Mouse (Mus musculus) hindbrain, embryonic 11.5 days (tissue): ENCODE data around the gene Ndfip2. TPM values are rescaled to one million over a fixed set of nuclear protein-coding genes. Genes with fewer than 3 reads are reported as not detected.

Source experiments
- ATAC-seq: fragments of 200-750 bp; cut with Nextera tagmentation; 2 replicates; pipeline ENCODE4 v1.8.0; 2017; ENCODE audit warnings: mild to moderate bottlenecking, moderate TSS enrichment, moderate library complexity; ENCODE audit not compliant: low FRiP score
- DNase-seq: peaks from one replicate; pipeline ENCODE4 v3.0.0-alpha.2; 2015; ENCODE audit warnings: low spot score
- H3K27ac ChIP-seq: fragments of 300-500 bp; sonication (generic); 2 replicates; pipeline ENCODE4 v1.5.1; 2014; ENCODE audit warnings: mild to moderate bottlenecking, low read depth, low read length
- H3K27me3 ChIP-seq: fragments of 300-500 bp; sonication (generic); 2 replicates; pipeline ENCODE4 v1.6.1; 2014; ENCODE audit warnings: mild to moderate bottlenecking, low read length, moderate library complexity, mixed read lengths; ENCODE audit not compliant: control insufficient read depth, insufficient read depth
- H3K36me3 ChIP-seq: fragments of 300-500 bp; sonication (generic); 2 replicates; pipeline ENCODE4 v1.6.1; 2014; ENCODE audit warnings: mild to moderate bottlenecking, low read length, moderate library complexity, mixed read lengths; ENCODE audit not compliant: control insufficient read depth, insufficient read depth
- H3K4me1 ChIP-seq: fragments of 300-500 bp; sonication (generic); replicated peaks from 2 replicates; pipeline ENCODE4 v1.6.1; 2014; ENCODE audit warnings: low read length, mixed read lengths; ENCODE audit not compliant: control insufficient read depth, insufficient read depth
- H3K4me2 ChIP-seq: fragments of 300-500 bp; sonication (generic); replicated peaks from 2 replicates; pipeline ENCODE4 v1.6.1; 2014; ENCODE audit warnings: mild to moderate bottlenecking, low read depth, low read length
- H3K4me3 ChIP-seq: fragments of 300-500 bp; sonication (generic); 2 replicates; pipeline ENCODE4 v1.5.1; 2014; ENCODE audit warnings: low read depth, low read length
- H3K9ac ChIP-seq: fragments of 300-500 bp; sonication (generic); 2 replicates; pipeline ENCODE4 v1.6.1; 2014; ENCODE audit warnings: low read depth, low read length
- H3K9me3 ChIP-seq: fragments of 300-500 bp; sonication (generic); 2 replicates; pipeline ENCODE4 v1.6.1; 2016; ENCODE audit warnings: low read length; ENCODE audit not compliant: control insufficient read depth
- WGBS: fragments of 180-500 bp; shearing (Covaris S2); extraction: QIAGEN DNeasy Blood & Tissue Kit; methylation state at CpG from one replicate; pipeline ENCODE4 v1.1.7; 2014; 5-methylcytosine and 5-hydroxymethylcytosine counted together
- polyA plus RNA-seq: library from polyadenylated mRNA; unstranded; fragments of >200 nt; fragmentation: Nextera tagmentation; extraction: Ambion mirVana; gene quantifications from 2 replicates; pipeline ENCODE4 v1.2.1, GENCODE M21; 2014

Gene Ndfip2
- polyA plus RNA-seq, 1 experiment from 2014 or later = 84.8 TPM

- H3K9me3 ChIP-seq = no peaks in the 10 kb centered on the region
- no peak for DNase-seq
- 88% methylated on average over 6 of the region's 6 CpGs for WGBS
- no peaks in the 10 kb centered on the region for H3K27me3 ChIP-seq
- ATAC-seq = no peak
- H3K36me3 ChIP-seq = no peaks in the 10 kb centered on the region
- no peak overlapping the region for H3K27ac ChIP-seq
- H3K4me3 ChIP-seq = no peak overlapping the region
- H3K4me1 ChIP-seq = no peaks in the 10 kb centered on the region
- no peak overlapping the region for H3K9ac ChIP-seq
- H3K4me2 ChIP-seq = no peak overlapping the region
Measured at GRCm38 (mm10) chr14:105272030-105272429, 13.7 kb downstream of the Ndfip2 start.

- 94% methylated on average over 4 of the region's 4 CpGs for WGBS
Measured at GRCm38 (mm10) chr14:105272539-105272938, 14.2 kb downstream of the Ndfip2 start.

GRCm38 (mm10) chr14:105275196-105275595 is 16.8 kb downstream of the Ndfip2 start:
- 77% methylated on average over 5 of the region's 5 CpGs for WGBS
- H3K36me3 ChIP-seq = no peaks in the 10 kb centered on the region
- ATAC-seq = no peak

More at GRCm38 (mm10) chr14:105272539-105272938, 14.2 kb downstream of the Ndfip2 start:
- DNase-seq (no peak), ATAC-seq (no peak)
- Histone ChIP-seq H3K36me3 (no peaks in the 10 kb centered on the region), H3K4me2 (no peak overlapping the region), H3K4me3 (no peak overlapping the region), H3K4me1 (no peaks in the 10 kb centered on the region), H3K27me3 (no peaks in the 10 kb centered on the region), H3K9me3 (no peaks in the 10 kb centered on the region), H3K9ac (no peak overlapping the region), H3K27ac (no peak overlapping the region)

GRCm38 (mm10) chr14:105277277-105277676 is 18.9 kb downstream of the Ndfip2 start:
- H3K9me3 ChIP-seq = no peaks in the 10 kb centered on the region
- H3K4me2 ChIP-seq = no peak overlapping the region
- no peak overlapping the region for H3K27ac ChIP-seq
- no peak for DNase-seq
- WGBS = 70% methylated on average over 5 of the region's 5 CpGs
- no peaks in the 10 kb centered on the region for H3K36me3 ChIP-seq
- no peak overlapping the region for H3K4me3 ChIP-seq
- H3K9ac ChIP-seq = no peak overlapping the region
- H3K4me1 ChIP-seq = no peaks in the 10 kb centered on the region
- no peak for ATAC-seq
- H3K27me3 ChIP-seq = no peaks in the 10 kb centered on the region

More at GRCm38 (mm10) chr14:105275196-105275595, 16.8 kb downstream of the Ndfip2 start:
- Histone ChIP-seq H3K9ac (no peak overlapping the region), H3K4me3 (no peak overlapping the region), H3K4me2 (no peak overlapping the region), H3K4me1 (no peaks in the 10 kb centered on the region), H3K27me3 (no peaks in the 10 kb centered on the region), H3K9me3 (no peaks in the 10 kb centered on the region), H3K27ac (no peak overlapping the region)
- DNase-seq = no peak

GRCm38 (mm10) chr14:105284062-105284461 is 25.7 kb downstream of the Ndfip2 start:
- no peaks in the 10 kb centered on the region for H3K9me3 ChIP-seq
- H3K27me3 ChIP-seq = no peaks in the 10 kb centered on the region

GRCm38 (mm10) chr14:105287557-105287956 is 29.2 kb downstream of the Ndfip2 start:
- no peak overlapping the region for H3K4me3 ChIP-seq

More at GRCm38 (mm10) chr14:105284062-105284461, 25.7 kb downstream of the Ndfip2 start:
- WGBS = 96% methylated on average over 3 of the region's 3 CpGs
- Histone ChIP-seq H3K9ac (no peak overlapping the region), H3K4me1 (no peaks in the 10 kb centered on the region), H3K4me3 (no peak overlapping the region), H3K4me2 (no peak overlapping the region), H3K27ac (no peak overlapping the region), H3K36me3 (no peaks in the 10 kb centered on the region)
- DNase-seq = no peak
- ATAC-seq = no peak

GRCm38 (mm10) chr14:105287972-105288371 is 29.6 kb downstream of the Ndfip2 start:
- Histone ChIP-seq H3K9ac (no peak overlapping the region), H3K27me3 (no peaks in the 10 kb centered on the region), H3K27ac (no peak overlapping the region), H3K4me2 (no peak overlapping the region), H3K36me3 (no peaks in the 10 kb centered on the region), H3K4me1 (no peaks in the 10 kb centered on the region), H3K9me3 (no peaks in the 10 kb centered on the region), H3K4me3 (no peak overlapping the region)
- WGBS = 92% methylated on average over 2 of the region's 2 CpGs
- ATAC-seq (no peak), DNase-seq (no peak)

More at GRCm38 (mm10) chr14:105287557-105287956, 29.2 kb downstream of the Ndfip2 start:
- Histone ChIP-seq H3K9me3 (no peaks in the 10 kb centered on the region), H3K36me3 (no peaks in the 10 kb centered on the region), H3K4me2 (no peak overlapping the region), H3K27ac (no peak overlapping the region), H3K4me1 (no peaks in the 10 kb centered on the region), H3K27me3 (no peaks in the 10 kb centered on the region), H3K9ac (no peak overlapping the region)
- DNase-seq (no peak), ATAC-seq (no peak)
- WGBS = 94% methylated on average over 4 of the region's 4 CpGs

- WGBS = 96% methylated on average over 4 of the region's 4 CpGs
- no peaks in the 10 kb centered on the region for H3K36me3 ChIP-seq
- H3K27ac ChIP-seq = no peak overlapping the region
- H3K4me3 ChIP-seq = no peak overlapping the region
- no peaks in the 10 kb centered on the region for H3K27me3 ChIP-seq
- H3K4me1 ChIP-seq = no peaks in the 10 kb centered on the region
- DNase-seq = no peak
- H3K9me3 ChIP-seq = no peaks in the 10 kb centered on the region
- H3K9ac ChIP-seq = no peak overlapping the region
- H3K4me2 ChIP-seq = no peak overlapping the region
- no peak for ATAC-seq
Measured at GRCm38 (mm10) chr14:105288529-105288928, 30.2 kb downstream of the Ndfip2 start.

GRCm38 (mm10) chr14:105292139-105292538 is 33.8 kb downstream of the Ndfip2 start:
- WGBS = 93% methylated on average over 9 of the region's 9 CpGs
- ATAC-seq = no peak
- Histone ChIP-seq H3K27ac (no peak overlapping the region), H3K4me2 (no peak overlapping the region), H3K36me3 (no peaks in the 10 kb centered on the region), H3K9me3 (no peaks in the 10 kb centered on the region), H3K27me3 (no peaks in the 10 kb centered on the region), H3K9ac (no peak overlapping the region), H3K4me1 (no peaks in the 10 kb centered on the region), H3K4me3 (no peak overlapping the region)
- no peak for DNase-seq
